Mouse (Mus musculus): ENCODE results near the gene 1110008L16Rik. TPM values are rescaled to one million over a fixed set of nuclear protein-coding genes. Genes with fewer than 3 reads are reported as not detected.

The 1110008L16Rik gene
- total RNA-seq (2023; ENCODE audit: inconsistent age): 10.4 to 12.7 TPM (median 11.2 TPM) in 4 replicates

GRCm38 (mm10) chr12:55299336-55299735 is at the start of gene 1110008L16Rik:
Gene 1110008L16Rik, plus strand, starts transcription at chr12:55299577.

GRCm38 (mm10) chr12:55302485-55303441 is 3.4 kb downstream of the 1110008L16Rik start, which contains the start of gene Ppp2r3c:
Gene Ppp2r3c, minus strand, starts transcription at chr12:55302998.

GRCm38 (mm10) chr12:55384023-55384749 is 84.8 kb downstream of the 1110008L16Rik start, which contains the start of gene Psma6:
Gene Psma6, plus strand, starts transcription at chr12:55384222.

Other genes starting within 250 kb of the 1110008L16Rik start
- gene 2700097O09Rik, start 219.5 kb upstream of the 1110008L16Rik start, total RNA-seq (2023; ENCODE audit: inconsistent age): 7.3 to 9.7 TPM (median 7.8 TPM) in 4 replicates
- 67.9 to 78.7 TPM (median 77.6 TPM) in 4 replicates for gene Srp54a, start 219.3 kb upstream of the 1110008L16Rik start, total RNA-seq (2023; ENCODE audit: inconsistent age)
- gene Fam177a, start 175.1 kb upstream of the 1110008L16Rik start, total RNA-seq (2023; ENCODE audit: inconsistent age): 4.3 TPM in 1 of 4 replicates, not detected in the others
- 30.4 to 49.8 TPM (median 39.3 TPM) in 4 replicates for gene Srp54b, start 144.5 kb upstream of the 1110008L16Rik start, total RNA-seq (2023; ENCODE audit: inconsistent age)
- 4.9 to 12.6 TPM (median 9.7 TPM) in 4 replicates for gene 1700047I17Rik2, start 100.0 kb upstream of the 1110008L16Rik start, total RNA-seq (2023; ENCODE audit: inconsistent age)
- 24.4 to 29.6 TPM (median 29.4 TPM) in 4 replicates for gene Srp54c, start 69.4 kb upstream of the 1110008L16Rik start, total RNA-seq (2023; ENCODE audit: inconsistent age)
- 19.1 to 22.7 TPM (median 21.4 TPM) in 4 replicates for gene Ppp2r3c, start 3.4 kb downstream of the 1110008L16Rik start, total RNA-seq (2023; ENCODE audit: inconsistent age)
- gene Psma6, start 84.6 kb downstream of the 1110008L16Rik start, total RNA-seq (2023; ENCODE audit: inconsistent age): 88.5 to 110 TPM (median 105 TPM) in 4 replicates
- gene Nfkbia, start 193.1 kb downstream of the 1110008L16Rik start, total RNA-seq (2023; ENCODE audit: inconsistent age): 238 to 281 TPM (median 271 TPM) in 4 replicates